Mouse (Mus musculus): ENCODE measurements around the gene Ntsr2. TPM values are rescaled to one million over a fixed set of nuclear protein-coding genes. Genes with fewer than 3 reads are reported as not detected.

Ntsr2 gene
- polyA plus RNA-seq, 1 experiment from 2014 or later = 0.35 TPM

DNA sequence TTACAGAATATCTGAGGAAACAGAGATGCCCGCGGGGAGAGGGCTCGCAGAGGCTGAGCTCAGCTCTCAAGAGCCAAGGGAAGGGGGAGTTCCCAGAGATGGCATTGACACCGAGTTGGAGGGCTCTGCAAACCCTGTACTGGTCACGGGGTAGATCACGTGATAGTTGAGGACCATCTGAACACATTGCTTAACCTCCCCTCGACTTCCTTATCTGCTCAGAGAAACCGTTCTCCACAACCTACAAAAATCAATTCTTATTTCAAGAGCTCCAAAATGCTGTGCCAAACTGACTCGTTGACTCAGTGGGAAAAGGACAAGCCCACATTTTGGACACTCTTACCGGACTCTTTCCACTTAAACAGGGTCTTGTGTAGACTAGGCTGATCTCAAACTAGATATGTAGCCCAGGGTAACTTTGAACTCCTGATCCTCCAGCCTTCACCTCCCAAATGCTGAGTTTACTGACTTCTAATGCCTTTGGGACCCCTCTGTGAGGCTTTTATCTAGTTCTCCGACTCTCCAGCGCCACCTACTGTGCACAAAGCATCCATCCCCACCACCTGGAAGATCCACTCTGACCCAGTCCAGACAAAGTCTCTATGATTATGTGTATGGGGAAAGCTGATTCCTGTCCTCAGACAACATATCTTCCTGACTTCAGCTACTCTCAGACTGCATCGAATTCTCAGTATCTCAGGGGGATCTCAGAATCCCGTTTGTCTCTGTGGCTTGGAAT lies 18.9 kb upstream of the Ntsr2 start:
- Histone ChIP-seq H3K27ac (no peak overlapping the region), H3K36me3 (no peaks in the 10 kb centered on the region), H3K27me3 (replicated peaks) (no peaks in the 10 kb centered on the region), H3K9ac (no peak overlapping the region), H3K4me2 (replicated peaks) (no peak overlapping the region), H3K4me1 (no peaks in the 10 kb centered on the region), H3K9me3 (no peaks in the 10 kb centered on the region), H3K4me3 (no peak overlapping the region)
- 63% methylated on average over 14 of the region's 14 CpGs for WGBS
- ATAC-seq (ENCODE audit: low FRiP score, low read depth) = peak; percentile 37; the same call in 1 of the 2 replicates

DNA sequence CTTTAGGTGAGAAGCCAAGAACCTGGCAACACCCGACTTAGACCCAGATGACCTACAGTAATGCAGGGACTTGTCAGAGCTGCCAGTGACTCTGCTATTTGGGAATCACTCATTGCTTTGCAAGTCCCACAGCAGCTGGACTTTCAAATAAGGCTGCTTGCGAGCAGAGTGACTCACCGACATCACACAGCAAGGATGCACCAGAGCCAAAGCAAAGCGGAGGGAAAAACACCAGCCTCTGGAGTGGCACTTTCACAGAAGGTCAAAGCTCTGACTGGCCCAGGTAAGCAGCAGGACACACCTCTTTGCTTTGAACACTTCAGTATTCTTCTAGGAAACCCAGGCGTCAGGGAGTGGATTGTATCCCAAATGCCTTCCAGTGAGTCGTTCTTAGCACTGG lies 17.4 kb upstream of the Ntsr2 start:
- H3K9ac ChIP-seq = no peak overlapping the region
- no peak for ATAC-seq (ENCODE audit: low FRiP score, low read depth)
- no peaks in the 10 kb centered on the region for H3K9me3 ChIP-seq
- H3K27ac ChIP-seq = no peak overlapping the region
- H3K4me2 ChIP-seq (replicated peaks) = no peak overlapping the region
- H3K36me3 ChIP-seq = no peaks in the 10 kb centered on the region
- no peak overlapping the region for H3K4me3 ChIP-seq
- no peaks in the 10 kb centered on the region for H3K27me3 ChIP-seq (replicated peaks)
- WGBS = 75% methylated on average over 6 of the region's 6 CpGs
- no peaks in the 10 kb centered on the region for H3K4me1 ChIP-seq

- no peak overlapping the region for H3K4me2 ChIP-seq (replicated peaks)
- no peak overlapping the region for H3K9ac ChIP-seq
- no peaks in the 10 kb centered on the region for H3K9me3 ChIP-seq
- H3K27ac ChIP-seq = no peak overlapping the region
- no peaks in the 10 kb centered on the region for H3K36me3 ChIP-seq
- ATAC-seq (ENCODE audit: low FRiP score, low read depth) = no peak
- WGBS = 75% methylated on average over 12 of the region's 12 CpGs
- H3K27me3 ChIP-seq (replicated peaks) = no peaks in the 10 kb centered on the region
- no peak overlapping the region for H3K4me3 ChIP-seq
- H3K4me1 ChIP-seq = peaks cover 6% of the 10 kb centered on the region; the same call in 1 of the 2 replicates
These were observed 14.0 kb upstream of the Ntsr2 start for GRCm38 (mm10) chr12:16639078-16639771.

DNA sequence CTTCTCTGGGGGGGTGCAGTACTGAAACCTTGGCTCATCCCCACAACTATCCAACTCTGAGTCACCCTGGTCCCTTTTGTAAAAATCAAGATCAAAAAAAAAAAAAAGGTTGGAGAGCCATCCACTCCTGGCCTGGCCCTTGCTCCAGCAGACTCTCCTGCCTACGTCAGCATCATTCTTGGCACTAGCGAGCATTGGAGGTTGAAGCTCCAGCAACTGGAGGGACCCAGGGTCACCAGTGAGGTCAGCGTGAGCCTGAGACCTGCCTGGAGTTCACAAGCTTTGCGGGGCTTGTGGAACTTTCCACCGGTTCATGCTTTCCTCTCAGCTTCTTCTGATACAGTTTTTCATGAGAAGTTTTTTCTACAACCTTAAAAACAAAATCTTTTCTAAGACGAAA lies 13.1 kb upstream of the Ntsr2 start:
- Histone ChIP-seq H3K9me3 (no peaks in the 10 kb centered on the region), H3K4me3 (no peak overlapping the region), H3K27ac (no peak overlapping the region), H3K4me2 (replicated peaks) (no peak overlapping the region), H3K36me3 (no peaks in the 10 kb centered on the region), H3K4me1 (peaks cover 7% of the 10 kb centered on the region; the same call in 1 of the 2 replicates), H3K9ac (no peak overlapping the region), H3K27me3 (replicated peaks) (no peaks in the 10 kb centered on the region)
- WGBS = 90% methylated on average over 6 of the region's 6 CpGs
- no peak for ATAC-seq (ENCODE audit: low FRiP score, low read depth)

DNA sequence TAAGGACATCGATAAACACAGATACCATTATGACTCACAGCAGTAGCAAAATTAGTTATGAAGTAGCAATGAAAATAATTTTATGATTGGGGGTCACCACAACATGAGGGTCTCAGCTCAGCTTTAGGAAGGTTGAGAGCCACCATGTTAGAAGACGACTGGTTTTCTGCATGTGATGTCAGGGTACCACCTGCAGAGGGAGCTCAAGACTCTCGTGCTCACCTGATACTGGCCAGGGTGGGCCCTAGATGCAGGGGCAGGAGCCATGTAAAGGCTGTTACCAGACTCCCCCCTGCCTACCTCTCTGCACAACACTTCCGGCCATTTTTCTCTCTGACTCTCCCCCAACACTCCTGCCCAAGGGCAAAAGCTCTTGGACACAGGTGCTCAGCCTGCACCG lies 11.2 kb upstream of the Ntsr2 start:
- H3K27ac ChIP-seq = no peak overlapping the region
- H3K36me3 ChIP-seq = no peaks in the 10 kb centered on the region
- no peak overlapping the region for H3K4me2 ChIP-seq (replicated peaks)
- ATAC-seq (ENCODE audit: low FRiP score, low read depth) = no peak
- H3K4me1 ChIP-seq = peaks cover 7% of the 10 kb centered on the region; the same call in 1 of the 2 replicates
- H3K4me3 ChIP-seq = no peak overlapping the region
- H3K9me3 ChIP-seq = no peaks in the 10 kb centered on the region
- no peak overlapping the region for H3K9ac ChIP-seq
- WGBS = 64% methylated on average over 5 of the region's 5 CpGs
- H3K27me3 ChIP-seq (replicated peaks) = no peaks in the 10 kb centered on the region

- Histone ChIP-seq H3K27me3 (replicated peaks) (no peaks in the 10 kb centered on the region), H3K27ac (no peak overlapping the region), H3K4me1 (peaks cover 7% of the 10 kb centered on the region; the same call in 1 of the 2 replicates), H3K4me3 (no peak overlapping the region), H3K9ac (no peak overlapping the region), H3K36me3 (no peaks in the 10 kb centered on the region), H3K9me3 (no peaks in the 10 kb centered on the region), H3K4me2 (replicated peaks) (no peak overlapping the region)
- 47% methylated on average over 12 of the region's 12 CpGs for WGBS
- ATAC-seq (ENCODE audit: low FRiP score, low read depth) = peak; percentile 87
These were observed 9.5 kb upstream of the Ntsr2 start for GRCm38 (mm10) chr12:16643508-16644345.

DNA sequence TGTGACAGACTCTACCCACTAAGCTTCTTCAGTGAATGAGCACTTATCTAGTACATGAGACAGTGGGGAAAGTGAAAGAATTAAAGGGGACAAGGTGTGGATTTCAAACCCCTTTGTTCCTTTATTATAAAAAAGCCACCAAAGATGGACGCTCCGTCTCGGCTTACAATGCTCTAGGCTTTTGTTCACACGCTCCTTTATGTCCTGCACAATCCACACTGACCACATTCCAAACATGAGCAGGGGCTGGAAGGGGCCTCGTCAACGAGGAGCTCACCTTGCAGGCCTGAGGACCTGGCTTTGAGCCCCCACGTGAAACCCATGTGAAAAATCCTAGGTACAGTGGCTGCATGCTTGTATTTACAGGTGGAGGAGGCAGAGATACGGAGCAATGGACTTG lies 8.5 kb upstream of the Ntsr2 start:
- no peak for ATAC-seq (ENCODE audit: low FRiP score, low read depth)
- Histone ChIP-seq H3K36me3 (no peaks in the 10 kb centered on the region), H3K4me2 (replicated peaks) (no peak overlapping the region), H3K4me3 (no peak overlapping the region), H3K9me3 (no peaks in the 10 kb centered on the region), H3K27ac (no peak overlapping the region), H3K9ac (no peak overlapping the region), H3K4me1 (peaks cover 7% of the 10 kb centered on the region; the same call in 1 of the 2 replicates), H3K27me3 (replicated peaks) (no peaks in the 10 kb centered on the region)
- 45% methylated on average over 8 of the region's 8 CpGs for WGBS

GRCm38 (mm10) chr12:16646780-16647409 lies 6.3 kb upstream of the Ntsr2 start:
- H3K4me1 ChIP-seq = peaks cover 7% of the 10 kb centered on the region; the same call in 1 of the 2 replicates
- H3K4me2 ChIP-seq (replicated peaks) = no peak overlapping the region
- 57% methylated on average over 9 of the region's 9 CpGs for WGBS
- no peaks in the 10 kb centered on the region for H3K36me3 ChIP-seq
- H3K27ac ChIP-seq = no peak overlapping the region
- ATAC-seq (ENCODE audit: low FRiP score, low read depth) = no peak
- H3K9ac ChIP-seq = no peak overlapping the region
- no peak overlapping the region for H3K4me3 ChIP-seq
- no peaks in the 10 kb centered on the region for H3K27me3 ChIP-seq (replicated peaks)
- H3K9me3 ChIP-seq = no peaks in the 10 kb centered on the region

DNA sequence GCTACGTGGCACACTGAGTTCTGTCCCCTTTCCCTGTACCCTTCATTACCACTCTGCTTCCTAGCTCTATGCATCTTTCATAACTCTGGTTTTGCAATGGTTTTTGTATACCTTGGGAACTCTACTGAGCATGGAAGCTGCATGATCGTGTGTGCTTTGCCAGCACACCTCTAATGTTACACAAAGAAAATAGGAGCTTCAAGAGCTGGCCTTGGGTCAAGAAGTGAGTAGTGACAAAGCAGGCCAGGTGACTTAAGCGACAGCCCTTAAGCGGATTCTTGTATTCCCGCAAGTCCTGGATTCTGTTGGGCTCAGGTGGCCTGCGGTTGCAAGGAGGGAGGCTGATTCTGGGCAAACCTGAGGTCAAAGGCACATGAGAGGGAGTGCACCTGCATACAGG lies 4.9 kb upstream of the Ntsr2 start:
- ATAC-seq (ENCODE audit: low FRiP score, low read depth) = no peak
- H3K4me2 ChIP-seq (replicated peaks) = no peak overlapping the region

DNA sequence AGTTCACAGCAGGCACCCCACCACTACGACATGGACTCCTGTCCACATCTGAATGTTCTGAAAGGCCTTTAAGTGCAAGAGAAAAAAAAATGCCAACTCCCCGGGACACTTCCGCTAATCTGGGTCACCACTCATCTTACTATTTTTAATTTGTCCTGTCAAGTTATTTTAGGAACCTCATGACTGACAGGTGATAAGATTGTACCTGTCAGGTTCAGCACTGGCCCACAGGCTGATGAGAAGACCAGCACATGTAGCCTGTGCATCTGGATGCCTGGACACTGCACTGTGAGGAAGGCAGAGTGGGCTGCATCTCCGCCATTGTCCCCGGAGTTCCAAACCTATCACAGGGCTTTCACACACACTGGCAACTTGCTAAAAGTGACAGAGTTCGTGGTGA lies 3.4 kb upstream of the Ntsr2 start:
- WGBS = 89% methylated on average over 6 of the region's 6 CpGs
- ATAC-seq (ENCODE audit: low FRiP score, low read depth) = no peak

More for the DNA sequence above, 4.9 kb upstream of the Ntsr2 start:
- 88% methylated on average over 6 of the region's 6 CpGs for WGBS
- Histone ChIP-seq H3K9me3 (no peaks in the 10 kb centered on the region), H3K4me3 (no peak overlapping the region), H3K27ac (no peak overlapping the region), H3K36me3 (no peaks in the 10 kb centered on the region), H3K4me1 (peaks cover 8% of the 10 kb centered on the region; the same call in 1 of the 2 replicates), H3K27me3 (replicated peaks) (peaks cover 8% of the 10 kb centered on the region), H3K9ac (no peak overlapping the region)

GRCm38 (mm10) chr12:16655604-16656003 lies 2.4 kb downstream of the Ntsr2 start:
- Histone ChIP-seq H3K9ac (no peak overlapping the region), H3K4me3 (no peak overlapping the region), H3K4me2 (replicated peaks) (no peak overlapping the region), H3K4me1 (peaks cover 8% of the 10 kb centered on the region), H3K27ac (no peak overlapping the region), H3K27me3 (replicated peaks) (peaks cover 32% of the 10 kb centered on the region), H3K36me3 (no peaks in the 10 kb centered on the region), H3K9me3 (no peaks in the 10 kb centered on the region)
- ATAC-seq (ENCODE audit: low FRiP score, low read depth) = no peak
- 77% methylated on average over 4 of the region's 4 CpGs for WGBS

More for the DNA sequence above, 3.4 kb upstream of the Ntsr2 start:
- peaks cover 8% of the 10 kb centered on the region for H3K4me1 ChIP-seq
- no peaks in the 10 kb centered on the region for H3K9me3 ChIP-seq
- no peak overlapping the region for H3K27ac ChIP-seq
- peaks cover 23% of the 10 kb centered on the region for H3K27me3 ChIP-seq (replicated peaks)
- H3K36me3 ChIP-seq = no peaks in the 10 kb centered on the region
- no peak overlapping the region for H3K4me2 ChIP-seq (replicated peaks)
- H3K4me3 ChIP-seq = no peak overlapping the region
- no peak overlapping the region for H3K9ac ChIP-seq

All from neural tube, embryonic 12.5 days (tissue).